Mouse (Mus musculus): ENCODE results near the gene Sesn2.

DNA sequence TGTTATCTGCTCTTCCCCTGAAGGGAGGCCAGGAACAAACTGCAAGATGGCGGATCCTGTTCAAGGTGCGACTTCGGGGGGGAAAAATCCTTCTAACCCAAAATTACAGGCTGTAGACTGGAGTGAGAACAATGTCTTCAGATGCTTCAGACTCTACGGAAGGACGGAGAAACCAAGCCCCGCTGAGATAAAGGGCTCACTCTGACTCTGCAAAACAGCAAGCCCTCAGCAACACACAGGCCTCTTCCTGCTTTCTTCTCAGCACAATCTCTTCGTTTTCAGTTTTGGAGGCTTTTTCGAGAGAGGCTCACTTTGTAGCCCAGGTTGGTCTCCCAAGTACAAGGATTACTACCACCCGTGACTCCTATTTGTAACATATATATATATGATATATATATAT lies 36.9 kb downstream of the Sesn2 start:
- TF ChIP-seq POLR2A (IDR thresholded peaks at IDR 0.05; ENCODE audit: borderline replicate concordance, insufficient read depth, low read length), result no peak
- no peak for TF ChIP-seq CTCF (IDR thresholded peaks at IDR 0.05; ENCODE audit: borderline replicate concordance, insufficient read depth, low read depth, low read length)
